Mouse (Mus musculus) neural tube, embryonic 12.5 days (tissue): ENCODE data around the gene Hspa1b. TPM values are rescaled to one million over a fixed set of nuclear protein-coding genes. Genes with fewer than 3 reads are reported as not detected.
"Not testable (repeated sequence)": the region's sequence is repeated elsewhere in the genome, so short reads cannot be mapped to it uniquely, and the experiment has no call there.

Experiments
- ATAC-seq: fragments of 200-750 bp; cut with Nextera tagmentation; 2 replicates; pipeline ENCODE4 v1.8.0; 2017; ENCODE audit warnings: low read depth, mild to moderate bottlenecking, moderate TSS enrichment, moderate library complexity; ENCODE audit not compliant: low FRiP score
- H3K27ac ChIP-seq: fragments of 300-500 bp; sonication (generic); 2 replicates; pipeline ENCODE4 v1.5.1; 2016
- H3K27me3 ChIP-seq: fragments of 300-500 bp; sonication (generic); replicated peaks from 2 replicates; pipeline ENCODE4 v1.6.1; 2016; ENCODE audit warnings: mild to moderate bottlenecking
- H3K36me3 ChIP-seq: fragments of 300-500 bp; sonication (generic); 2 replicates; pipeline ENCODE4 v1.6.1; 2016; ENCODE audit warnings: mild to moderate bottlenecking
- H3K4me1 ChIP-seq: fragments of 300-500 bp; sonication (generic); 2 replicates; pipeline ENCODE4 v1.6.1; 2016
- H3K4me2 ChIP-seq: fragments of 300-500 bp; sonication (generic); replicated peaks from 2 replicates; pipeline ENCODE4 v1.6.1; 2016; ENCODE audit warnings: mild to moderate bottlenecking
- H3K4me3 ChIP-seq: fragments of 300-500 bp; sonication (generic); 2 replicates; pipeline ENCODE4 v1.5.1; 2016
- H3K9ac ChIP-seq: fragments of 300-500 bp; sonication (generic); 2 replicates; pipeline ENCODE4 v1.6.1; 2016; ENCODE audit warnings: mild to moderate bottlenecking
- H3K9me3 ChIP-seq: fragments of 300-500 bp; sonication (generic); 2 replicates; pipeline ENCODE4 v1.6.1; 2016; ENCODE audit warnings: mild to moderate bottlenecking
- WGBS: fragments of 180-500 bp; shearing (Covaris S2); methylation state at CpG from one replicate; pipeline ENCODE4 v1.1.7; 2016; 5-methylcytosine and 5-hydroxymethylcytosine counted together
- polyA plus RNA-seq: library from polyadenylated mRNA; unstranded; fragments of >200 nt; fragmentation: Nextera tagmentation; extraction: Ambion mirVana; gene quantifications from 2 replicates; pipeline ENCODE4 v1.2.1, GENCODE M21; 2016

The Hspa1b gene
- polyA plus RNA-seq, 1 experiment from 2014 or later, result not detected

GRCm38 (mm10) chr17:34998526-34999430 lies 39.7 kb upstream of the Hspa1b start:
- Histone ChIP-seq H3K27me3 (no peaks in the 10 kb centered on the region), H3K4me3 (no peak overlapping the region), H3K27ac (no peak overlapping the region), H3K36me3 (peaks cover 13% of the 10 kb centered on the region; the same call in 1 of the 2 replicates), H3K9ac (no peak overlapping the region), H3K4me1 (peaks cover 29% of the 10 kb centered on the region), H3K9me3 (no peaks in the 10 kb centered on the region), H3K4me2 (peak overlapping the region; percentile 97)
- 93% methylated on average over 15 of the region's 15 CpGs for WGBS
- no peak for ATAC-seq

DNA sequence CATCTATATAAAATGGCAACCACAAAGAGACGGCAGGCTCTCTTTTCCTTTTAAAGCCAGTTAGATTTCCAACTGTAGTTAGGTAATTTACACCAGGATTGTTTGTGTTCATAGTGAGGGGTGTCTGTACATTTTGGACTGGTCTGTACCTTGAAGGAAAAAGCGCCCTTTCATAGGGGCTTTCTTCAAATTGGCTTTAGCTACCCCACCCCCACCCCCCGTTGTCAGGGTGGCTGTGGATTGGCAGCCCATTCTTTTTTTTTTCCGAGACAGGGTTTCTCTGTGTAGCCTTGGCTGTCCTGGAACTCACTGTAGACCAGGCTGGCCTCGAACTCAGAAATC lies 38.1 kb upstream of the Hspa1b start:
- Histone ChIP-seq H3K27me3 (no peaks in the 10 kb centered on the region), H3K4me1 (peaks cover 16% of the 10 kb centered on the region), H3K4me2 (no peak overlapping the region), H3K36me3 (peaks cover 13% of the 10 kb centered on the region; the same call in 1 of the 2 replicates), H3K9me3 (no peaks in the 10 kb centered on the region), H3K27ac (no peak overlapping the region), H3K4me3 (no peak overlapping the region), H3K9ac (no peak overlapping the region)
- no peak for ATAC-seq
- WGBS, result 81% methylated on average over 5 of the region's 5 CpGs

GRCm38 (mm10) chr17:34996411-34997141 lies 37.5 kb upstream of the Hspa1b start:
- ATAC-seq, result no peak
- peaks cover 10% of the 10 kb centered on the region for H3K4me1 ChIP-seq
- H3K27me3 ChIP-seq, result no peaks in the 10 kb centered on the region
- H3K9me3 ChIP-seq, result no peaks in the 10 kb centered on the region
- H3K36me3 ChIP-seq, result peaks cover 13% of the 10 kb centered on the region; the same call in 1 of the 2 replicates
- no peak overlapping the region for H3K4me3 ChIP-seq
- WGBS, result 90% methylated on average over 13 of the region's 14 CpGs
- no peak overlapping the region for H3K27ac ChIP-seq
- 0 out of 2 replicates have a peak overlapping the region, but pooled peaks have one; percentile 1 for H3K4me2 ChIP-seq
- H3K9ac ChIP-seq, result no peak overlapping the region

- H3K4me2 ChIP-seq, H3K4me1 ChIP-seq, H3K4me3 ChIP-seq, H3K9me3 ChIP-seq, H3K27ac ChIP-seq, ATAC-seq, H3K27me3 ChIP-seq, H3K9ac ChIP-seq: not testable (repeated sequence)
- H3K36me3 ChIP-seq, result peaks cover 16% of the 10 kb centered on the region; the same call in 1 of the 2 replicates
- WGBS, result 97% methylated on average over 4 of the region's 4 CpGs
These were observed 36.9 kb upstream of the Hspa1b start for GRCm38 (mm10) chr17:34995927-34996326.

DNA sequence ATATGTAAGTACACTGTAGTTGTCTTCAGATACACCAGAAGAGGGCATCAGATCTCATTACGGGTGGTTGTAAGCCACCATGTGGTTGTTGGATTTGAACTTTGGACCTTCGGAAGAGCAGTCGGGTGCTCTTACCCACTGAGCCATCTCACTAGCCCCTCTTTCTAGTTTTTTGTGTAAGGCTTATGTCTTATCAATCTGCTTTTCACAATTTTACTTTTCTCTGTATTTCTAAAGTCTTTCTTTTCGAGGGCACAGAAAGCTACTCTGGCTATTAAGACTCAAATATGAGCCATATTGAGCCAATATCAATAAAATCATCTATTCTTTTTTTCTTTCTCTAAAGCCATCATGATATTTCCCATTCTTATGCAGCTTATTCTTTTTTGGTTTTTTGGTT lies 36.2 kb upstream of the Hspa1b start:
- not testable (repeated sequence) for H3K4me1 ChIP-seq, H3K9me3 ChIP-seq, ATAC-seq, H3K4me2 ChIP-seq, H3K27me3 ChIP-seq, H3K4me3 ChIP-seq, H3K27ac ChIP-seq, H3K9ac ChIP-seq
- peaks cover 23% of the 10 kb centered on the region; the same call in 1 of the 2 replicates for H3K36me3 ChIP-seq
- 93% methylated on average over 4 of the region's 4 CpGs for WGBS

DNA sequence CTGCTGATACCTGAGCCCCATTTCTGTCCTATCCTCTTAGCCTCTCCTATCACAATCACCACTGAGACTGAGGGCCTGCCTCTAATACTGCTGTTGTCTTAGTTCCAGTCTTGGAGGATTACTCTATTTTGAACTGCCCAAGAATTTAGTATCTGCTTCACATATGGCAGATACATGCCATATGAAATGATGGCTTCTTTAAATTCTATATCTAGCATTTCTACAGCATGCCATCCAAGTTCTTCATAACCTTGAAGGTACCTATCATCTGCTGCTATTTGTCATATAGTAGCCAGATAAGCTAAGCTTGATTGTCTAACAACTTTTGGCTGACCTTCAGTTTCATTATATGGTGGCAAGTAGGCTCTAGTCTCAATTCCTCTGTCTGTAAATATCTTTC lies 35.7 kb upstream of the Hspa1b start:
- no peak overlapping the region for H3K9ac ChIP-seq
- peaks cover 25% of the 10 kb centered on the region; the same call in 1 of the 2 replicates for H3K36me3 ChIP-seq
- ATAC-seq, result no peak
- no peak overlapping the region for H3K27ac ChIP-seq
- H3K4me2 ChIP-seq, result no peak overlapping the region
- H3K4me3 ChIP-seq, result no peak overlapping the region
- no peaks in the 10 kb centered on the region for H3K9me3 ChIP-seq
- no peaks in the 10 kb centered on the region for H3K27me3 ChIP-seq
- H3K4me1 ChIP-seq, result peaks cover 4% of the 10 kb centered on the region; the same call in 1 of the 2 replicates

DNA sequence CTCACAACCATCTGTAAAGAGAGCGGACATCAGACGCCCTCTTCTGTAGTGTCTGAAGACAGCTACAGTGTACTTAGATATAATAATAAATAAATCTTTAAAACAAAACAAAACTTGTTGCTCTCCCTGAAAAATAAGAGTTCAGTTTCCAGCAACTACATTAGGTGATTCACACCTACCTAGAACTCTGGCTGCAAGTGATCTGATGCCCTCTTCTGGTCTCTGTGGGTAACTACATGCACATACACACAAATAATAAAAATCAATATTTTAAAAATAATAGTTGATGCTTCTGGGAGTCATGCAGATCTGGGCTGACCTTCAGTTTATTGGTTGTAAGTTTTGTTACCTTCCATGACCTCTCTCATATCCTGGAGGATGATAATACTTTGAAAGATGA lies 25.2 kb upstream of the Hspa1b start:
- no peak for ATAC-seq

DNA sequence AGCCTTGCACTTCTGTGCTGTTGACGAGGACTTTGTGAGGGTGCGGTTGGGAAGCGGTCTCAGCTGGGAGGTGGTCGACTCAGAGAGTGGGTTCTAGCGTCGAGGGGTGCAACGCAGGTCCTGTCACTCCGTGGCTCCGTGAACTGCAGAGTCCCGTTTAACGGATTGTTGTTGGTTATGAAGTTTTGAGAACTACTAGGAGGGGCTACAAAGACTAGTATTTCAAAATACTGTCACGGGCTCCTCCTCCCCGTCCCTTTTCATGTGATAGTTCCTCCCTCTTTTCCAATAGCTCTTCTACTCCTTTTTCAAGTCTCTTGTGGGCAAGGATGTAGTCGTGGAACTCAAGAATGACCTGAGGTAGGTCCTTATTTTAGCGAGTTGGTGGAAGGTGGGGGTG lies 23.3 kb upstream of the Hspa1b start:
- peak overlapping the region; percentile 73 for H3K4me2 ChIP-seq
- H3K36me3 ChIP-seq, result peaks cover 23% of the 10 kb centered on the region
- WGBS, result under 1% methylated on average over 15 of the region's 15 CpGs
- no peaks in the 10 kb centered on the region for H3K9me3 ChIP-seq
- peak overlapping the region; percentile 80 for H3K9ac ChIP-seq
- H3K27me3 ChIP-seq, result no peaks in the 10 kb centered on the region
- peaks cover 13% of the 10 kb centered on the region for H3K4me1 ChIP-seq
- no peak; the same call in 1 of the 2 replicates for ATAC-seq
- H3K27ac ChIP-seq, result peak overlapping the region; percentile 87; the same call in 1 of the 2 replicates
- H3K4me3 ChIP-seq, result peak overlapping the region; percentile 78

More for the DNA sequence above, 25.2 kb upstream of the Hspa1b start:
- H3K4me3 ChIP-seq, result no peak overlapping the region
- H3K9ac ChIP-seq, result no peak overlapping the region
- H3K36me3 ChIP-seq, result peaks cover 21% of the 10 kb centered on the region
- H3K27me3 ChIP-seq, result no peaks in the 10 kb centered on the region
- H3K27ac ChIP-seq, result no peak overlapping the region
- no peak overlapping the region for H3K4me2 ChIP-seq
- no peaks in the 10 kb centered on the region for H3K9me3 ChIP-seq
- 86% methylated on average over 2 of the region's 2 CpGs for WGBS
- H3K4me1 ChIP-seq, result peaks cover 13% of the 10 kb centered on the region

DNA sequence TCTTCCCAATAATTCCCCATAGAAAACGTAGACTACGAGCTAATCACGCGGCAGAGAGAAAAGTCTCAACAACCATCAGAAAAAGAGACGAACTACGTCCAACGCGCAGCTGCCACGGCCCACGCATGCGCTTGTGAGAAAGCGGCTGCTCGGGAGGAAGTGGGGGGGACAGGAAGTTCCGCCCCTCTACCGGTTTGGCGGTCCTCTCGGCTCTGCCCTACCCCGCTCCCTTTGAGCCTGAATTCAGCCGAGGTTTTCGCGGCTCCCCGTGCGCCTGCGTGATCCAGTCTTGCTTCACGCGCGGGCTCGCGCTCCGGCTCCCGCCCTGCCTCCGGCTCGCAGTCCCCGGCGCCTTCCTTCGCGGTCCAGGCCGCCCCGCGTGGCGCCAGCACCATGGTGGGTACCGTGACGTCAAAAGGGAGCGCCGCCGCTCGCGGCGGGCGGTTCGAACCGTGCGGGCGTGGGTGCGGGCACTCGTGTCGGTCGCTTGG lies 22.7 kb upstream of the Hspa1b start, which contains the start of gene Lsm2:
Gene Lsm2, plus strand, starts transcription at position 173 of the 491 bp plus-strand sequence.
- H3K4me1 ChIP-seq, result peaks cover 13% of the 10 kb centered on the region
- under 1% methylated on average over 58 of the region's 58 CpGs for WGBS

DNA sequence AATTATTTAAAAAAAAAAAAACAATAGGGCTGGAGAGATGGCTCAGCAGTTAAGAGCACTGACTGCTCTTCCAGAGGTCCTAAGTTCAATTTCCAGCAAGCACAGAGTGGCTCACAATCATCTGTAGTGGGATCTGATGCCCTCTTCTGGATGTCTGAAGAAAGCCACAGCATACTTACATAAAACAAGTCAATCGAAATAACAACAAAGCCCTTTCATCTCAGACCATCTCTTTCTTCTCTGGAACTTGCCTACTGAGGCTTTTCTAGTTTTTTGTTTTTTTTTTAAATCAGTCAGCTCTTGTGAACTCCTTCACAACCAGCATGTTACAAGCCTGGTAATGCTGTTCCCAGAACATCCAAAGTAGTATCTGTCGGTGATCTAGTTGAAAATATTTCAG lies 21.6 kb upstream of the Hspa1b start:
- ATAC-seq, result no peak
- 19% methylated on average over 2 of the region's 2 CpGs for WGBS
- no peak overlapping the region for H3K27ac ChIP-seq

More for the DNA sequence above, 22.7 kb upstream of the Hspa1b start, which contains the start of gene Lsm2:
- peak within 1 kb of the TSS; percentile 87 for H3K27ac ChIP-seq
- H3K36me3 ChIP-seq, result peaks cover 23% of the 10 kb centered on the region
- ATAC-seq, result peak; percentile 90
- no peaks in the 10 kb centered on the region for H3K9me3 ChIP-seq
- H3K4me3 ChIP-seq, result peak within 1 kb of the TSS; percentile 78
- peak within 1 kb of the TSS; percentile 73 for H3K4me2 ChIP-seq
- peak within 1 kb of the TSS; percentile 80 for H3K9ac ChIP-seq
- no peaks in the 10 kb centered on the region for H3K27me3 ChIP-seq

GRCm38 (mm10) chr17:34979631-34980030 lies 20.6 kb upstream of the Hspa1b start:
- H3K36me3 ChIP-seq, result peaks cover 3% of the 10 kb centered on the region; the same call in 1 of the 2 replicates
- H3K9me3 ChIP-seq, result no peaks in the 10 kb centered on the region
- H3K9ac ChIP-seq, result no peak overlapping the region
- 95% methylated on average over 4 of the region's 4 CpGs for WGBS
- ATAC-seq, result no peak
- peaks cover 13% of the 10 kb centered on the region for H3K4me1 ChIP-seq
- no peaks in the 10 kb centered on the region for H3K27me3 ChIP-seq
- H3K4me3 ChIP-seq, result no peak overlapping the region
- H3K4me2 ChIP-seq, result no peak overlapping the region
- H3K27ac ChIP-seq, result no peak overlapping the region

More for the DNA sequence above, 21.6 kb upstream of the Hspa1b start:
- Histone ChIP-seq H3K9me3 (no peaks in the 10 kb centered on the region), H3K4me3 (peak overlapping the region; percentile 78), H3K27me3 (no peaks in the 10 kb centered on the region), H3K9ac (peak overlapping the region; percentile 80; the same call in 1 of the 2 replicates), H3K36me3 (peaks cover 12% of the 10 kb centered on the region), H3K4me1 (peaks cover 13% of the 10 kb centered on the region), H3K4me2 (peak overlapping the region; percentile 73)

GRCm38 (mm10) chr17:34978239-34978638 lies 19.2 kb upstream of the Hspa1b start:
- ATAC-seq, result no peak
- Histone ChIP-seq H3K9me3 (no peaks in the 10 kb centered on the region), H3K27ac (no peak overlapping the region), H3K4me3 (no peak overlapping the region), H3K4me2 (no peak overlapping the region), H3K4me1 (peaks cover 13% of the 10 kb centered on the region), H3K9ac (no peak overlapping the region), H3K36me3 (peaks cover 3% of the 10 kb centered on the region; the same call in 1 of the 2 replicates), H3K27me3 (no peaks in the 10 kb centered on the region)
- 90% methylated on average over 27 of the region's 27 CpGs for whole genome bisulfite sequencing
